Mouse (Mus musculus) intestine, postnatal 0 days (tissue): ENCODE results near the gene Fmo5. TPM values are rescaled to one million over a fixed set of nuclear protein-coding genes. Genes with fewer than 3 reads are reported as not detected.

Experiments used
- ATAC-seq: fragments of 200-750 bp; cut with Nextera tagmentation; 2 replicates; pipeline ENCODE4 v1.8.0; 2017; ENCODE audit warnings: mild to moderate bottlenecking, moderate TSS enrichment, moderate library complexity
- H3K27ac ChIP-seq: fragments of 300-500 bp; sonication (generic); 2 replicates; pipeline ENCODE4 v1.5.1; 2014; ENCODE audit warnings: mild to moderate bottlenecking, low read depth, low read length, moderate library complexity
- H3K27me3 ChIP-seq: fragments of 300-500 bp; sonication (generic); replicated peaks from 2 replicates; pipeline ENCODE4 v1.6.1; 2014; ENCODE audit warnings: low read length, mixed read lengths; ENCODE audit not compliant: control insufficient read depth, insufficient read depth
- H3K36me3 ChIP-seq: fragments of 300-500 bp; sonication (generic); 2 replicates; pipeline ENCODE4 v1.6.1; 2014; ENCODE audit warnings: mild to moderate bottlenecking, moderate library complexity; ENCODE audit not compliant: control insufficient read depth, insufficient read depth
- H3K4me1 ChIP-seq: fragments of 300-500 bp; sonication (generic); replicated peaks from 2 replicates; pipeline ENCODE4 v1.6.1; 2014; ENCODE audit warnings: antibody characterized with exemption, low read length, mixed read lengths; ENCODE audit not compliant: control insufficient read depth, insufficient read depth
- H3K4me2 ChIP-seq: fragments of 300-500 bp; sonication (generic); replicated peaks from 2 replicates; pipeline ENCODE4 v1.6.1; 2014; ENCODE audit warnings: low read depth, mild to moderate bottlenecking, moderate library complexity
- H3K4me3 ChIP-seq: fragments of 300-500 bp; sonication (generic); 2 replicates; pipeline ENCODE4 v1.5.1; 2014; ENCODE audit warnings: low read depth, low read length
- H3K9ac ChIP-seq: fragments of 300-500 bp; sonication (generic); 2 replicates; pipeline ENCODE4 v1.6.1; 2014; ENCODE audit warnings: mild to moderate bottlenecking, low read depth, low read length
- H3K9me3 ChIP-seq: fragments of 300-500 bp; sonication (generic); 2 replicates; pipeline ENCODE4 v1.6.1; 2016; ENCODE audit warnings: mixed run types; ENCODE audit not compliant: control insufficient read depth
- CTCF ChIP-seq: sonication (generic); IDR thresholded peaks from 2 replicates; pipeline ENCODE4 v1.5.1; 2016; ENCODE audit warnings: low read depth, mild to moderate bottlenecking, control low read depth, antibody characterized with exemption, moderate library complexity
- WGBS: fragments of 180-500 bp; shearing (Covaris S2); extraction: QIAGEN DNeasy Blood & Tissue Kit; methylation state at CpG from one replicate; pipeline ENCODE4 v1.1.7; 2014; 5-methylcytosine and 5-hydroxymethylcytosine counted together
- polyA plus RNA-seq: library from polyadenylated mRNA; unstranded; fragments of >200 nt; fragmentation: Nextera tagmentation; extraction: Ambion mirVana; gene quantifications from 2 replicates; pipeline ENCODE4 v1.2.1, GENCODE M21; 2015

The Fmo5 gene
- polyA plus RNA-seq, 1 experiment from 2014 or later = 94.6 TPM

DNA sequence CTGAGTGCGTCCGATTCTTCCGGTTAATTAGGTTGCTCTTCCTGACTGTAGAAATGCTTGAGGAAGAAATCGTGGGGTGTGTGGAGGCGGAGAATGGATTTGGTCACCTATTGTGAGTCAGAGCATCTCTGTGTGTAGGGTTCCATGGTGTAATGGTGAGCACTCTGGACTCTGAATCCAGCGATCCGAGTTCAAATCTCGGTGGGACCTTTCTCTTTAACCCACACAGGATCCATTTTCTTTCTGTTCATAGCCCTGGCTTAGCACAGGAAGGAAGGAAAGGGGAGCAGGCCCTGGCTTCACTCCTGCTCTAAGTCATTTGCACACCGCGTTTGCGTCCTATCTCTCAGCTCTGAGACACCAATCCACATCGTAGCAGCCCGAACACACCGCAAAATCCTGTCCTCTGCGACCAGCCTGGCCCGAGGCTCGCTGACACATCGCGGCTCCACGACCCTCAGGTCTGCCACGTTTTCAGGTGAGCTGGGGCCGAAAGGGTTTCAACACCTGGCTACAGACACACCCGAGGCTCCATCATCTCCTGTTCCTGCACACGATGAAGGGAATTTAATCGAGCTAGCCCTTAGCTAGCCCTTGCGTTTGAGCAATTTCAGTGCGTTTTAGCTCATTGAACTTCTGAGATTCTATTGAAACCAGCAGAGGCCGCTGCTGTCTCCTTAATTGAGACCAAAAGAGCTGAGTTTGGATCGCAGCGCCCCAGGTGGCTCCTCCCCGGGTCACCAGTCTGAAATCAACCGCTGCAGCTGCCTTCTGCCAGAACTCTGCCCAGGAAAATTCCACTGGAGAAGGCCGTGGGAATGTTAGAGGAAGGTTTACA, 52.9 kb downstream of the Fmo5 start:
- H3K27ac ChIP-seq = peak overlapping the region; percentile 21
- H3K9me3 ChIP-seq = no peaks in the 10 kb centered on the region
- peak; percentile 83 for TF ChIP-seq CTCF
- WGBS = 4% methylated on average over 33 of the region's 33 CpGs
- H3K27me3 ChIP-seq = no peaks in the 10 kb centered on the region
- peaks cover 6% of the 10 kb centered on the region; the same call in 1 of the 2 replicates for H3K4me1 ChIP-seq
- peak; percentile 34; the same call in 1 of the 2 replicates for ATAC-seq
- H3K4me2 ChIP-seq = peak overlapping the region; percentile 78
- H3K9ac ChIP-seq = peak overlapping the region; percentile 44
- H3K36me3 ChIP-seq = no peaks in the 10 kb centered on the region
- peak overlapping the region; percentile 37 for H3K4me3 ChIP-seq

DNA sequence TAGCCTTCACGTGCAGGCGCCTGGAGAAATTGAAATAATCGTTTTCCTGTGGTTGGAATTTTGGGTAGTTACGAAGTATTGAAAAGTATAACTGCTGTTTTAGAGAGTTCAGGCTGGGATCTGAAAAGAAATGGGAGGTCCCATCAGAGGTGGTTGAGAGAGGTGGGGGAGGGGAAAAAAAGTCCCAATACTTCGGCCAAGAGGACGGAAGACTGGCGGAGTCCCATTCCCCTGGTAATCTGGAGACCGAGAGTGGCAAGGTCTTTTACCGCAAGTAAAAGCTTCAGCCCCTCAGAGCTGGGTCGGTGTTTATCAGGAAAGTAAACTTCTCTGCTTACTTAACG, 53.5 kb downstream of the Fmo5 start:
- no peak for TF ChIP-seq CTCF
- H3K27ac ChIP-seq = no peak overlapping the region
- 12% methylated on average over 11 of the region's 11 CpGs for WGBS
- peaks cover 6% of the 10 kb centered on the region; the same call in 1 of the 2 replicates for H3K4me1 ChIP-seq
- H3K27me3 ChIP-seq = no peaks in the 10 kb centered on the region
- peak overlapping the region; percentile 78 for H3K4me2 ChIP-seq
- H3K9ac ChIP-seq = no peak overlapping the region
- ATAC-seq = no peak
- no peaks in the 10 kb centered on the region for H3K36me3 ChIP-seq
- peak overlapping the region; percentile 37 for H3K4me3 ChIP-seq
- H3K9me3 ChIP-seq = no peaks in the 10 kb centered on the region

DNA sequence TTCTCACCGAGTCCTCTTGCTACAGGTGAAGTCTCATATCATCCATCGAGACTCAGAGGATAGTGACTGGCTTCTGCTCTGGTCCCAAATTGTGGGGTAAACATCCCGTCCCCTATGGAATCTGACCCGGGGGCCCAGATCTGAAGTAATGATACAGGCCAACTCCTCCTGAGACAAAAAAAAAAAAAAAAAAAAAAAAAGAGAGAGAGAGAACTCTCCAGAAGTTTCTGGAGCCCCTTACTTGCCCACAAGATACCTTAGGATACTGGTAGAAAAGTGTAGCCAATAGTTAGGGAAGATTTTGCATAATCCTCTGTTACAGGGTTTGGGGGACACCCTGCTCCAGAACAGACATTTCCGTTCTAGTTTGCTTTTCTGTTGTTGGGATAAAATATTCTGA, 54.0 kb downstream of the Fmo5 start:
- no peak for TF ChIP-seq CTCF
- 36% methylated on average over 5 of the region's 5 CpGs for WGBS

DNA sequence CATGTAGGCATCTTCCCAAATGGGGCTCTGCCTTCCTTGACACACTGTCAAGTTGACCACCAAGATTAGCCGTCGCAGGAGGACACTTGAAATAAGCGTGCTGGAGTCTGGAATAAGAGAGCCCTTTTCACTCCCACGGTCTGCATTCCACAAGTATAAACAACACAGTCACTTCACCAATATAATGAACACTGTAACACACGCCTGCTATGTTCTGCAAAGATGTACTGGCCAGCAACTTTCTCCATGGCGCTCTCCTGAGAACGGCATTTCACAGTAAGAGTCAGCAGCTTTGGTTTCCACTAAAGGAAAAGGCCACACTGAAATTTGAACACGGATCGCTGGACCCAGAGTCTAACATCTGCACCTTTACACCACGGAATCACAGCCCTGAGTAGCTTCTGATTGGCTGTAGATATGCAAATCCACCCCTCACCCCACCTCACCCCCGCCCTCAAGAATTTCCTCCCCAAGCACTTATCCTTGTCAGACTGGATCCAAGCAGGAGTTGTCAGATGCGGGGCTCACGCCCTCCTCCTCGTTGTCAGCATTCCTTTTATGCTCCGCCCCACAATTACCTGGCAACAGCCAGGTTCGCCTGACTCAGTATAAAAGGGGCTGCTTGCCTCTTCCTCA, 55.1 kb downstream of the Fmo5 start:
- no peak for TF ChIP-seq CTCF
- H3K9me3 ChIP-seq = no peaks in the 10 kb centered on the region
- ATAC-seq = peak; percentile 63
- H3K4me3 ChIP-seq = peak overlapping the region; percentile 7; the same call in 1 of the 2 replicates
- H3K9ac ChIP-seq = no peak overlapping the region
- H3K4me2 ChIP-seq = peak overlapping the region; percentile 48
- H3K4me1 ChIP-seq = peaks cover 6% of the 10 kb centered on the region; the same call in 1 of the 2 replicates
- no peak overlapping the region for H3K27ac ChIP-seq
- 12% methylated on average over 16 of the region's 16 CpGs for WGBS
- H3K27me3 ChIP-seq = no peaks in the 10 kb centered on the region
- no peaks in the 10 kb centered on the region for H3K36me3 ChIP-seq

More for the DNA sequence above, 54.0 kb downstream of the Fmo5 start:
- peaks cover 6% of the 10 kb centered on the region; the same call in 1 of the 2 replicates for H3K4me1 ChIP-seq
- H3K27ac ChIP-seq = no peak overlapping the region
- H3K9me3 ChIP-seq = no peaks in the 10 kb centered on the region
- H3K9ac ChIP-seq = no peak overlapping the region
- no peaks in the 10 kb centered on the region for H3K27me3 ChIP-seq
- H3K4me3 ChIP-seq = peak overlapping the region; percentile 37; the same call in 1 of the 2 replicates
- H3K4me2 ChIP-seq = peak overlapping the region; percentile 78
- no peak for ATAC-seq
- H3K36me3 ChIP-seq = no peaks in the 10 kb centered on the region

DNA sequence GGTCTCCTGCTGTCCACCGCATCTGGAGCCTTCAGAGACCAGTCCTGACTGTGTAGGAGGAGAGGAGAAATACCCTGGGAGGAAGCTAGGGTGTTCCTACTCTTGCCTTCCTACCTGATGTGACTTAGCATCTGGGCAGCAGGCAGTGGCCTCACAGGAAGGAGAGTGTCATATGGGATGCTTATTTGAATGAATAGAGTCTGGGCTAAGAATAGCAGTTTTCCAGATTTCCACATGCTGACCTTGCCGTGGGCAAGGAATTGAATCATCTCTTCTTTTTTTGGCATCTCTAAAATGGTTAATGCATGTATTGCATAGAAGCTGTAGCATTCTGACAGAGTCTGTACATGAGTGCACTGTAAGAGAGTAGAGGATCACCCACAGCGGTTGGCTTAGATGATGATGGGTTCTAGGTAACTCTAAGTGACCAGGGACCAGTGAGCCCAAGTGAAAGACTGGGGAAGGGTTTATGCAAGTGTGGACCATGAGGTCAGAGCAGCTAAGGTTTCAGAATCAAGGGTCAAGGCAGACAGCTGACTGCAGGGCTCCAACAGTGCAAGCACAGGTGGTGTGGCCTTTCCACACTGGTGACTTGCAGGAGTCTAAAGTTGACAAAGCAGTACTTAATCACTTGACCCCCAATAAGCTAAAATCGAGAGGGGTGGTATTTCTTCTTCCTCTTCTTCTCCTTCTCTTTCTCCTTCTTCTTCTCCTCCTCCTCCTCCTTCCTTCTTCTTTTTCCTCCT, 57.9 kb downstream of the Fmo5 start:
- ATAC-seq = no peak

DNA sequence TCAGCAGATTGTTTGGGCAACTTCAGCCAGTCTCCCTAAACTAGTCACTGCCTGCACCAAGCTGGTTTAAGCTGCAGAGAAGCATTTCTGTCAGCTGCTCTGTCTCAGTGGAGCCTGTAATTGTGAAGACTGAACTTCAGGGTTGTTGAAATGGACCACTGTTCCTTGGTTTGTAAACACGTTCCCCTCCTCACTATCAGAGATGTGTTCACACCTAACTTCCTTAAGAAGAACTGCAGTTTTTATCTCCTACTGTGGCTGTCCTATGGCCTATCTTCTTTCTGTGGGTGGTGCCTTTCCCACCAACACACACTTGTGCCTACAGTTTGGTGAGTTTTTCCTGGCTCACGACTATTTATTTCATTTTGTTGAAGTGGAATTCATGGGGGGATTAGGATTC, 60.7 kb downstream of the Fmo5 start:
- Histone ChIP-seq H3K4me2 (no peak overlapping the region), H3K27ac (no peak overlapping the region), H3K9ac (no peak overlapping the region), H3K4me1 (no peaks in the 10 kb centered on the region), H3K9me3 (no peaks in the 10 kb centered on the region), H3K36me3 (no peaks in the 10 kb centered on the region; the same call in 1 of the 2 replicates), H3K4me3 (no peak overlapping the region), H3K27me3 (no peaks in the 10 kb centered on the region)
- TF ChIP-seq CTCF = no peak
- no peak for ATAC-seq
- 69% methylated on average over 2 of the region's 2 CpGs for WGBS

More for the DNA sequence above, 57.9 kb downstream of the Fmo5 start:
- Histone ChIP-seq H3K27ac (no peak overlapping the region), H3K9me3 (no peaks in the 10 kb centered on the region), H3K27me3 (no peaks in the 10 kb centered on the region), H3K4me2 (no peak overlapping the region), H3K4me3 (no peak overlapping the region), H3K9ac (no peak overlapping the region), H3K4me1 (peaks cover 6% of the 10 kb centered on the region; the same call in 1 of the 2 replicates), H3K36me3 (no peaks in the 10 kb centered on the region)
- 81% methylated on average over 4 of the region's 4 CpGs for WGBS
- TF ChIP-seq CTCF = no peak
